26 mouse cellular contexts compared by ENCODE assay signal in the genomic region with DNA sequence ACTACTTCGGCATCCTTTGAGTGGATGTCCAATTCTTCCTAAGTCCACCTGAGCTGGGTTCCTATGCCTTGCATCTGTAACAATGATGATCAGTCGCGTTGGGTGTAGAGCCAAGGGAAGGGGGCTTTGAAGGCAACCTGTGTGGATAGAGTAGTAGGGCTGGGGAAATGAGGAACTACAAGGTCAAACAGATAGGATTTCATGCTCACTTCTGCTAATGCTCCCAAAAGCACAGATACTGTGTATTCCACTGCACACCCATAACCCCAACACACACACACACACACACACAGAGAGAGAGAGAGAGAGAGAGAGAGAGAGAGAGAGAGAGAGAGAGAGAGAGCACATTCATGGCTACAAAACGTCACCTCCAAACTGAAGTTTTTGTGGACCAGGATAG.
"Had no signal": no experiment of that assay in that cellular context is flagged by ENCODE, and none has a peak within 500 bp of the region (broad histone marks: within the 10 kb centered on the region; RNA-seq: fewer than 3 reads in every experiment).

No protein-coding gene starts in this region.

- H3K36me3 ChIP-seq: embryonic facial prominence, embryonic 10.5 days; embryonic facial prominence, embryonic 12.5 days; embryonic facial prominence, embryonic 13.5 days; embryonic facial prominence, embryonic 15.5 days; forebrain, embryonic 10.5 days; forebrain, embryonic 12.5 days; forebrain, embryonic 15.5 days had no signal

- H3K27me3 ChIP-seq: embryonic facial prominence, embryonic 12.5 days; embryonic facial prominence, embryonic 13.5 days; embryonic facial prominence, embryonic 15.5 days; forebrain, embryonic 12.5 days; forebrain, embryonic 13.5 days; forebrain, embryonic 15.5 days had no signal

- H3K4me2 ChIP-seq: embryonic facial prominence, embryonic 12.5 days; embryonic facial prominence, embryonic 13.5 days; embryonic facial prominence, embryonic 15.5 days; forebrain, embryonic 12.5 days; forebrain, embryonic 13.5 days; forebrain, embryonic 15.5 days had no signal

- H3K9me3 ChIP-seq: embryonic facial prominence, embryonic 10.5 days; embryonic facial prominence, embryonic 12.5 days; embryonic facial prominence, embryonic 13.5 days; embryonic facial prominence, embryonic 15.5 days; forebrain, embryonic 10.5 days; forebrain, embryonic 12.5 days; forebrain, embryonic 13.5 days; forebrain, embryonic 15.5 days had no signal

- H3K27ac ChIP-seq: embryonic facial prominence, embryonic 10.5 days; embryonic facial prominence, embryonic 12.5 days; embryonic facial prominence, embryonic 13.5 days; embryonic facial prominence, embryonic 15.5 days; forebrain, embryonic 10.5 days; forebrain, embryonic 12.5 days; forebrain, embryonic 13.5 days; forebrain, embryonic 15.5 days; gastrocnemius, adult 2 months; heart, adult 2 months had no signal

- ATAC-seq: forebrain, embryonic 13.5 days; forebrain, embryonic 14.5 days; forebrain, embryonic 15.5 days; forebrain, embryonic 16.5 days; forebrain, postnatal 0 days had no signal

- H3K9ac ChIP-seq: embryonic facial prominence, embryonic 12.5 days; embryonic facial prominence, embryonic 13.5 days; embryonic facial prominence, embryonic 15.5 days; forebrain, embryonic 12.5 days; forebrain, embryonic 13.5 days; forebrain, embryonic 15.5 days; forebrain, postnatal 0 days had no signal

- H3K4me1 ChIP-seq: embryonic facial prominence, embryonic 10.5 days; embryonic facial prominence, embryonic 12.5 days; embryonic facial prominence, embryonic 13.5 days; embryonic facial prominence, embryonic 15.5 days; forebrain, embryonic 10.5 days; forebrain, embryonic 12.5 days; forebrain, embryonic 13.5 days; forebrain, embryonic 15.5 days had no signal

- DNase-seq: cerebellum, adult 9-10 months; cerebellum, adult 9-11 months; cerebellum, postnatal 10 days; cerebellum, postnatal 14 days; cerebellum, postnatal 25 days; cerebellum, postnatal 36 days; embryo, embryonic 11 days; forebrain, postnatal 0 days; gastrocnemius, adult 2 months; gastrocnemius, postnatal 10 days; gastrocnemius, postnatal 14 days; gastrocnemius, postnatal 25 days; gastrocnemius, postnatal 36 days; heart, adult 18-20 months; heart, adult 2 months had no signal

- H3K4me3 ChIP-seq: embryonic facial prominence, embryonic 10.5 days; embryonic facial prominence, embryonic 12.5 days; embryonic facial prominence, embryonic 13.5 days; embryonic facial prominence, embryonic 15.5 days; erythroblast, embryonic 14.5 days; forebrain, embryonic 10.5 days; forebrain, embryonic 12.5 days; forebrain, embryonic 13.5 days; forebrain, embryonic 15.5 days; gastrocnemius, adult 2 months; heart, adult 2 months had no signal
